ENCODE assay signal across 8 mouse cellular contexts in the genomic region with DNA sequence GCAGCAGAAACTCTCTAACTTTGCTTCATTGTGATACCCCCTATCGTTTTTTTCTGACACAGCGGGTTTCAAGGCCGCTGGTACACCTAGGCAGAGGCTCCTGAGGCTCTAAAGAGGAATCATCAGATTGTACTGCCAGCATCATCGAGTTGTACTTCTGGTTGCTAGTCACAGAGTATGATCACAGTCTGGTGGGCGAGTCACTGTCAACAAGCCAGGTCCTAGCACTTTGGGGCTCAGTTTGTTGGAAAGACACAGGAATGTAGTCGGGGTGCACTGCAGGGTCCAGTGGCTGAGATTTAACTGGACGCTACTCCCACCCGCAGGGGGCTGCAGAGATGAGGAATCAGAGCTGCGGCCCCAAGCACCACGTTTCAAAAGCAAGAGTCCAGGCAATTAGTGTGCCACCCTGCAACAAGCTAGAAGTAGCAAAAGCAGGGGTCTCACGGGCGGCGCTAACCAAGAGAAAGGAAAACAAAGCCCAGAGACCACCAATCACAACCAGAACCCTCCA. TPM values are rescaled to one million over a fixed set of nuclear protein-coding genes. Genes with fewer than 3 reads are reported as not detected.
DNase-seq lines count a peak whose midpoint lies in the region; ATAC-seq and TF ChIP-seq lines count a peak whose summit lies in the region.

No protein-coding gene starts in this region.

- DNase-seq in heart, postnatal 25 days (ENCODE audit: low spot score), result no peak
- DNase-seq in MEL (ENCODE audit: low read depth, low spot score), result peak; percentile 55
- DNase-seq in forebrain, postnatal 0 days, result no peak
- DNase-seq in limb, embryonic 14.5 days (ENCODE audit: low spot score), result no peak
- DNase-seq in testis, postnatal 10 days (ENCODE audit: low spot score), result peak; percentile 40
- no peak for DNase-seq in right cerebral cortex, postnatal 14 days

- H3K4me3 ChIP-seq in heart, embryonic 13.5 days, result peak overlapping the region; percentile 67
- peak overlapping the region; percentile 77 to 91 for H3K4me3 ChIP-seq in MEL (ENCODE audit: control insufficient read depth in 1 of 2, insufficient read depth in 1 of 2, low read depth in 2 of 2, low read length in 2 of 2)
- H3K4me3 ChIP-seq in forebrain, postnatal 0 days (ENCODE audit: low read depth, low read length), result peak overlapping the region; percentile 43
- H3K4me3 ChIP-seq in limb, embryonic 14.5 days (replicated peaks; ENCODE audit: low read length), result peak overlapping the region; percentile 49

- TF ChIP-seq POLR2A in MEL (IDR thresholded peaks at IDR 0.05; ENCODE audit: control insufficient read depth in 1 of 2, insufficient read depth in 1 of 2, low read depth in 1 of 2, low read length in 2 of 2, poor library complexity in 1 of 2), result no peak
- no peak for TF ChIP-seq POLR2A in limb, embryonic 14.5 days (IDR thresholded peaks at IDR 0.05; ENCODE audit: borderline replicate concordance, extremely low read depth, insufficient read depth, insufficient read length)

- H3K27me3 ChIP-seq in heart, embryonic 13.5 days (replicated peaks), result no peaks in the 10 kb centered on the region
- no peaks in the 10 kb centered on the region for H3K27me3 ChIP-seq in MEL (ENCODE audit: control insufficient read depth in 1 of 2, insufficient read depth in 2 of 2, low read length in 2 of 2)
- no peaks in the 10 kb centered on the region for H3K27me3 ChIP-seq in forebrain, postnatal 0 days (ENCODE audit: insufficient read depth, low read length)
- H3K27me3 ChIP-seq in limb, embryonic 14.5 days (ENCODE audit: control insufficient read depth, insufficient read depth, low read length), result no peaks in the 10 kb centered on the region

- peaks cover 10% of the 10 kb centered on the region for H3K79me2 ChIP-seq in MEL (ENCODE audit: control insufficient read depth, insufficient read depth, low read length, poor library complexity)

- peak overlapping the region; percentile 82 for H3K9ac ChIP-seq in heart, embryonic 13.5 days
- peak overlapping the region; percentile 92 for H3K9ac ChIP-seq in MEL (ENCODE audit: control insufficient read depth, low read depth, low read length, poor library complexity, severe bottlenecking)
- peak overlapping the region; percentile 46 for H3K9ac ChIP-seq in forebrain, postnatal 0 days
- H3K9ac ChIP-seq in limb, embryonic 14.5 days (ENCODE audit: low read depth, low read length, severe bottlenecking), result peak overlapping the region; percentile 64

- no peak for TF ChIP-seq EP300 in MEL (IDR thresholded peaks at IDR 0.05; ENCODE audit: low read depth in 1 of 2, low read length in 2 of 2)

- H3K36me3 ChIP-seq in heart, embryonic 13.5 days, result no peaks in the 10 kb centered on the region
- H3K36me3 ChIP-seq in MEL (ENCODE audit: control insufficient read depth in 1 of 2, insufficient read depth in 2 of 2, low read length in 2 of 2), result peaks cover 0 to 7% of the 10 kb centered on the region in 2 experiments; a peak in 2 of 4 replicates
- no peaks in the 10 kb centered on the region for H3K36me3 ChIP-seq in forebrain, postnatal 0 days (ENCODE audit: insufficient read depth)
- no peaks in the 10 kb centered on the region for H3K36me3 ChIP-seq in limb, embryonic 14.5 days (ENCODE audit: control insufficient read depth, insufficient read depth, low read length)

- WGBS in heart, embryonic 13.5 days, result 11% methylated on average over 13 of the region's 13 CpGs
- WGBS in forebrain, postnatal 0 days, result 22% methylated on average over 13 of the region's 13 CpGs
- 21% methylated on average over 12 of the region's 13 CpGs for WGBS in limb, embryonic 14.5 days

- no peak for ATAC-seq in heart, embryonic 13.5 days (ENCODE audit: extremely low read depth, insufficient number of reproducible peaks, low FRiP score, low TSS enrichment)
- no peak for ATAC-seq in forebrain, postnatal 0 days
- peak; percentile 35; the same call in 1 of the 2 replicates for ATAC-seq in limb, embryonic 14.5 days (ENCODE audit: low FRiP score, low read depth)
- no peak for ATAC-seq in monocyte, adult 5-6 weeks (replicated peaks; ENCODE audit: insufficient number of reproducible peaks, low FRiP score, low TSS enrichment, poor library complexity, severe bottlenecking)

- TF ChIP-seq CTCF in MEL (IDR thresholded peaks at IDR 0.05 in 2 of 3, conservative IDR thresholded peaks at IDR 0.05 in 1 of 3; ENCODE audit: control insufficient read depth in 1 of 3, insufficient read depth in 1 of 3, low read depth in 2 of 3, low read length in 3 of 3, poor library complexity in 1 of 3, severe bottlenecking in 1 of 3), result no peak
- TF ChIP-seq CTCF in forebrain, postnatal 0 days (IDR thresholded peaks at IDR 0.05; ENCODE audit: low read depth), result no peak

- intact Hi-C loops in heart, postnatal 25 days (cut with DNase I), result no loop called here

- no peaks in the 10 kb centered on the region for H3K9me3 ChIP-seq in heart, embryonic 13.5 days
- no peaks in the 10 kb centered on the region for H3K9me3 ChIP-seq in MEL (replicated peaks; ENCODE audit: insufficient read depth, low read length)
- H3K9me3 ChIP-seq in forebrain, postnatal 0 days (ENCODE audit: low read length), result no peaks in the 10 kb centered on the region
- H3K9me3 ChIP-seq in limb, embryonic 14.5 days (ENCODE audit: control insufficient read depth, low read length), result no peaks in the 10 kb centered on the region

- no peak for TF ChIP-seq RAD21 in MEL (IDR thresholded peaks at IDR 0.05; ENCODE audit: low read depth, low read length)

- H3K4me2 ChIP-seq in heart, embryonic 13.5 days, result peak overlapping the region; percentile 71
- H3K4me2 ChIP-seq in forebrain, postnatal 0 days (ENCODE audit: low read depth), result peak overlapping the region; percentile 56
- H3K4me2 ChIP-seq in limb, embryonic 14.5 days (replicated peaks; ENCODE audit: low read depth, low read length, severe bottlenecking), result peak overlapping the region; percentile 56

- peaks cover 4% of the 10 kb centered on the region; the same call in 1 of the 2 replicates for H3K4me1 ChIP-seq in heart, embryonic 13.5 days
- peaks cover 2 to 16% of the 10 kb centered on the region in 2 experiments for H3K4me1 ChIP-seq in MEL (ENCODE audit: control insufficient read depth in 1 of 2, insufficient read depth in 2 of 2, low read length in 2 of 2)
- no peaks in the 10 kb centered on the region for H3K4me1 ChIP-seq in forebrain, postnatal 0 days (ENCODE audit: insufficient read depth)
- no peaks in the 10 kb centered on the region for H3K4me1 ChIP-seq in limb, embryonic 14.5 days (ENCODE audit: control insufficient read depth, insufficient read depth, low read length)

- H3K27ac ChIP-seq in heart, embryonic 13.5 days (replicated peaks), result no peak overlapping the region
- H3K27ac ChIP-seq in MEL (ENCODE audit: control insufficient read depth, low read depth, low read length), result peak overlapping the region; percentile 67
- H3K27ac ChIP-seq in forebrain, postnatal 0 days (ENCODE audit: low read depth, low read length), result peak overlapping the region; percentile 54; the same call in 1 of the 2 replicates
- peak overlapping the region; percentile 19; the same call in 1 of the 2 replicates for H3K27ac ChIP-seq in limb, embryonic 14.5 days (replicated peaks; ENCODE audit: low read depth, low read length)

RNA-seq across cellular contexts. Expression of gene Ebp, which starts 1.1 kb away (rescaled TPM):
- polyA plus RNA-seq in heart, embryonic 13.5 days (2015; fragmentation: Nextera tagmentation; extraction: Ambion mirVana), result 26.2 and 29.2 TPM in 2 replicates
- 10 to 100 TPM; 19.6 to 22.6 TPM for total RNA-seq in heart, postnatal 25 days (2021)
- total RNA-seq in MEL (2012; rRNA removed), result 99.4 and 103 TPM in 2 replicates
- 100 to 1,000 TPM in 1 of 2 experiments, not detected in 1; 133 TPM for polyA plus RNA-seq in MEL (2012; ENCODE audit: insufficient read depth in 1 of 2, insufficient read length in 2 of 2, low read depth in 1 of 2, low replicate concordance in 2 of 2, missing spikeins in 1 of 2)
- total RNA-seq in forebrain, postnatal 0 days (2014; rRNA removed), result 11.3 and 14.3 TPM in 2 replicates
- 20.0 and 23.9 TPM in 2 replicates for polyA plus RNA-seq in forebrain, postnatal 0 days (2015; fragmentation: Nextera tagmentation; extraction: Ambion mirVana)
- 27.7 and 28.3 TPM in 2 replicates for polyA plus RNA-seq in limb, embryonic 14.5 days (2012; rRNA removed)
- polyA plus RNA-seq in limb, embryonic 14.5 days (2014; fragmentation: Nextera tagmentation; extraction: Ambion mirVana), result 32.8 and 33.4 TPM in 2 replicates
- 88.6 to 117 TPM (median 97.4 TPM) in 3 replicates for total RNA-seq in monocyte, adult 5-6 weeks (2017)

RNA-seq across cellular contexts. Expression of gene Porcn, which starts 14.1 kb away (rescaled TPM):
- 3.7 and 3.9 TPM in 2 replicates for polyA plus RNA-seq in heart, embryonic 13.5 days (2015; fragmentation: Nextera tagmentation; extraction: Ambion mirVana)
- total RNA-seq in heart, postnatal 25 days (2021), result 1 to 10 TPM; 1.9 to 2.6 TPM
- total RNA-seq in MEL (2012; rRNA removed), result 3.5 and 4.5 TPM in 2 replicates
- polyA plus RNA-seq in MEL (2012; ENCODE audit: insufficient read depth in 1 of 2, insufficient read length in 2 of 2, low read depth in 1 of 2, low replicate concordance in 2 of 2, missing spikeins in 1 of 2), result 10 to 100 TPM in 1 of 2 experiments, not detected in 1; 16.1 TPM
- total RNA-seq in forebrain, postnatal 0 days (2014; rRNA removed), result 37.0 and 45.8 TPM in 2 replicates
- polyA plus RNA-seq in forebrain, postnatal 0 days (2015; fragmentation: Nextera tagmentation; extraction: Ambion mirVana), result 39.4 and 46.6 TPM in 2 replicates
- polyA plus RNA-seq in limb, embryonic 14.5 days (2012; rRNA removed), result 27.0 and 40.4 TPM in 2 replicates
- polyA plus RNA-seq in limb, embryonic 14.5 days (2014; fragmentation: Nextera tagmentation; extraction: Ambion mirVana), result 11.6 and 12.7 TPM in 2 replicates
- total RNA-seq in monocyte, adult 5-6 weeks (2017), result 3.1 TPM in 1 of 3 replicates, not detected in the others

RNA-seq across cellular contexts. Expression of gene Tbc1d25, which starts 16.2 kb away (rescaled TPM):
- 9.0 and 10.4 TPM in 2 replicates for polyA plus RNA-seq in heart, embryonic 13.5 days (2015; fragmentation: Nextera tagmentation; extraction: Ambion mirVana)
- 1 to 10 TPM; 4.2 to 4.3 TPM for total RNA-seq in heart, postnatal 25 days (2021)
- total RNA-seq in MEL (2012; rRNA removed), result 8.0 and 10.1 TPM in 2 replicates
- 10 to 100 TPM in 1 of 2 experiments, not detected in 1; 23.4 TPM for polyA plus RNA-seq in MEL (2012; ENCODE audit: insufficient read depth in 1 of 2, insufficient read length in 2 of 2, low read depth in 1 of 2, low replicate concordance in 2 of 2, missing spikeins in 1 of 2)
- 16.3 and 19.3 TPM in 2 replicates for total RNA-seq in forebrain, postnatal 0 days (2014; rRNA removed)
- polyA plus RNA-seq in forebrain, postnatal 0 days (2015; fragmentation: Nextera tagmentation; extraction: Ambion mirVana), result 19.4 and 22.7 TPM in 2 replicates
- 19.4 and 25.3 TPM in 2 replicates for polyA plus RNA-seq in limb, embryonic 14.5 days (2012; rRNA removed)
- polyA plus RNA-seq in limb, embryonic 14.5 days (2014; fragmentation: Nextera tagmentation; extraction: Ambion mirVana), result 12.2 and 16.2 TPM in 2 replicates
- total RNA-seq in monocyte, adult 5-6 weeks (2017), result 3.3 to 6.7 TPM (median 5.1 TPM) in 3 replicates

RNA-seq across cellular contexts. Expression of gene Rbm3, which starts 46.5 kb away (rescaled TPM):
- 323 and 335 TPM in 2 replicates for polyA plus RNA-seq in heart, embryonic 13.5 days (2015; fragmentation: Nextera tagmentation; extraction: Ambion mirVana)
- 10 to 100 TPM; 58.8 to 85.0 TPM for total RNA-seq in heart, postnatal 25 days (2021)
- 906 and 1,021 TPM in 2 replicates for total RNA-seq in MEL (2012; rRNA removed)
- 100 to 1,000 TPM in 1 of 2 experiments, not detected in 1; 750 TPM for polyA plus RNA-seq in MEL (2012; ENCODE audit: insufficient read depth in 1 of 2, insufficient read length in 2 of 2, low read depth in 1 of 2, low replicate concordance in 2 of 2, missing spikeins in 1 of 2)
- total RNA-seq in forebrain, postnatal 0 days (2014; rRNA removed), result 581 and 651 TPM in 2 replicates
- polyA plus RNA-seq in forebrain, postnatal 0 days (2015; fragmentation: Nextera tagmentation; extraction: Ambion mirVana), result 541 and 677 TPM in 2 replicates
- polyA plus RNA-seq in limb, embryonic 14.5 days (2012; rRNA removed), result 355 and 465 TPM in 2 replicates
- 496 and 541 TPM in 2 replicates for polyA plus RNA-seq in limb, embryonic 14.5 days (2014; fragmentation: Nextera tagmentation; extraction: Ambion mirVana)
- total RNA-seq in monocyte, adult 5-6 weeks (2017), result 767 to 1,158 TPM (median 1,044 TPM) in 3 replicates

RNA-seq across cellular contexts. Expression of gene Wdr13, which starts 59.5 kb away (rescaled TPM):
- polyA plus RNA-seq in heart, embryonic 13.5 days (2015; fragmentation: Nextera tagmentation; extraction: Ambion mirVana), result 20.9 and 22.8 TPM in 2 replicates
- total RNA-seq in heart, postnatal 25 days (2021), result 10 to 100 TPM; 43.6 to 46.6 TPM
- total RNA-seq in MEL (2012; rRNA removed), result 23.8 and 29.6 TPM in 2 replicates
- 10 to 100 TPM in 1 of 2 experiments, not detected in 1; 46.8 TPM for polyA plus RNA-seq in MEL (2012; ENCODE audit: insufficient read depth in 1 of 2, insufficient read length in 2 of 2, low read depth in 1 of 2, low replicate concordance in 2 of 2, missing spikeins in 1 of 2)
- 261 and 316 TPM in 2 replicates for total RNA-seq in forebrain, postnatal 0 days (2014; rRNA removed)
- polyA plus RNA-seq in forebrain, postnatal 0 days (2015; fragmentation: Nextera tagmentation; extraction: Ambion mirVana), result 45.2 and 58.4 TPM in 2 replicates
- 90.6 and 127 TPM in 2 replicates for polyA plus RNA-seq in limb, embryonic 14.5 days (2012; rRNA removed)
- 18.7 and 19.7 TPM in 2 replicates for polyA plus RNA-seq in limb, embryonic 14.5 days (2014; fragmentation: Nextera tagmentation; extraction: Ambion mirVana)
- total RNA-seq in monocyte, adult 5-6 weeks (2017), result 22.2 to 44.8 TPM (median 28.6 TPM) in 3 replicates

Comparison
In these comparisons a context has a peak if more than half of its experiments do, and no peak if none do; other contexts are left out.
1. DNase-seq: peak in MEL (single experiment) and testis, postnatal 10 days (single experiment); none in heart, postnatal 25 days (single experiment), forebrain, postnatal 0 days (single experiment), limb, embryonic 14.5 days (single experiment) and right cerebral cortex, postnatal 14 days (single experiment).
2. Peak in every context shown above with its lines, with median percentiles within 50 percentile points of each other: H3K4me2 ChIP-seq, H3K4me3 ChIP-seq and H3K9ac ChIP-seq.